Mouse (Mus musculus): ENCODE results near the gene Plcxd3. TPM values are rescaled to one million over a fixed set of nuclear protein-coding genes. Genes with fewer than 3 reads are reported as not detected.
"Not testable (repeated sequence)": the region's sequence is repeated elsewhere in the genome, so short reads cannot be mapped to it uniquely, and the experiment has no call there.

Plcxd3 gene
- polyA plus RNA-seq, 1 experiment from 2014 or later = 4.6 TPM

DNA sequence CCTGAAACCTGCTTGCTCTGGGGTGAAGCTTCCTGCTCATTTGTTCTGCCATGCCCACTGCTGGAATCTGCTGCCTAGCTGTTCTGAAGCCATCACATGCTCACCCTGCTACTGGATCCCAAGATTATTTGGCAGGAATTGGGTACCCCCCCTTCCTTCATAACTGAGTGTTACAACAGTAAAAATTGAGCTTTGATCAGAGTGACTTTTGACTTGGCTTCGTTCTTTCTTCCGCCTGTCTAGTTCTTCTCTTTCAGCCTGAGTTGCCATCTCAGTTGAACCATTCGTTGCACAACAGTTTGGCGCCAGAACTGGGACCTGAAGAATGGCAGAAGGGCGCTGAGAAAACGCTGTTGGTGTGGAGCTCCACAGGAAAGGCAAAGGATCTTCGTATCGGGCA is 220.2 kb downstream of the Plcxd3 start:
- H3K4me3 ChIP-seq (replicated peaks); ATAC-seq (replicated peaks; ENCODE audit: low FRiP score); H3K27me3 ChIP-seq; H3K27ac ChIP-seq; H3K36me3 ChIP-seq; H3K9ac ChIP-seq; H3K9me3 ChIP-seq (replicated peaks); H3K4me1 ChIP-seq; H3K4me2 ChIP-seq: not testable (repeated sequence)
- WGBS = 89% methylated on average over 8 of the region's 8 CpGs

- H3K27ac ChIP-seq; H3K4me1 ChIP-seq; H3K4me3 ChIP-seq (replicated peaks); H3K9me3 ChIP-seq (replicated peaks); H3K9ac ChIP-seq; ATAC-seq (replicated peaks; ENCODE audit: low FRiP score); H3K4me2 ChIP-seq; H3K36me3 ChIP-seq; H3K27me3 ChIP-seq: not testable (repeated sequence)
- 81% methylated on average over 8 of the region's 8 CpGs for WGBS
Observed at GRCm38 (mm10) chr15:4598661-4599060, 223.4 kb downstream of the Plcxd3 start.

DNA sequence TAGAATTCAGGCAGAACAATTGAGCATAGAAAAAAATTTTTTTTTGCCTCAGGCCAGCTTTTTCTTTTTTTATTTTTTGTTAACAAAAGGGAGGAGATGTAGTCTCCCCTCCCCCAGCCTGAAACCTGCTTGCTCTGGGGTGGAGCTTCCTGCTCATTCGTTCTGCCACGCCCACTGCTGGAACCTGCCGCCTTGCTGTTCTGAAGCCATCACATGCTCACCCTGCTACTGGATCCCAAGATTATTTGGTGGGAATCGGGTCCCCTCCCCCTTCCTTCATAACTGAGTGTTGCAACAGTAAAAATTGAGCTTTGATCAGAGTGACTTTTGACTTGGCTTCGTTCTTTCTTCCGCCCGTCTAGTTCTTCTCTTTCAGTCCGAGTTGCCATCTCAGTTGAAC is 224.0 kb downstream of the Plcxd3 start:
- H3K4me1 ChIP-seq; H3K4me3 ChIP-seq (replicated peaks); H3K36me3 ChIP-seq; H3K27ac ChIP-seq; H3K27me3 ChIP-seq; H3K9ac ChIP-seq; ATAC-seq (replicated peaks; ENCODE audit: low FRiP score); H3K9me3 ChIP-seq (replicated peaks); H3K4me2 ChIP-seq: not testable (repeated sequence)
- 93% methylated on average over 8 of the region's 8 CpGs for WGBS

DNA sequence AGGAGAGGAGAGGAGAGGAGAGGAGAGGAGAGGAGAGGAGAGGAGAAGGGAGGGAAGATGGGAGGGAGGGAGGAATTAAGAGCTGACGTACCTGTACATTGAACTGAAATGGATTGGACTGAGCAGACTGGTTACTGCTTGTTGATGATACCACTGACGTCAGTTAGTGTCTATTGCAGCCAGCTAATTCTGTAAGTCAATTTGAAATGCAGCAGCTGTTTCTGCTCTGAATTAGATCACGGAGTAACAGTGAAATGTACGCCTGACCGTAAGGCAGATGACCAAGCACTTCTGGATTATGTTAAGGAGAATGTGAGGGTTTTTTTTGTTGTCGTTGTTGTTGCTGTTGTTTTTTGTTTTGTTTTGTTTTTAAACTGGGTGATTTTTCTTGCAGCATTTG is 230.3 kb downstream of the Plcxd3 start:
- H3K27ac ChIP-seq = no peak overlapping the region

More for the DNA sequence above, 230.3 kb downstream of the Plcxd3 start:
- no peaks in the 10 kb centered on the region for H3K36me3 ChIP-seq
- no peak for ATAC-seq (replicated peaks; ENCODE audit: low FRiP score)
- no peaks in the 10 kb centered on the region for H3K9me3 ChIP-seq (replicated peaks)
- WGBS = 50% methylated on average over 6 of the region's 6 CpGs
- no peaks in the 10 kb centered on the region for H3K4me1 ChIP-seq
- H3K9ac ChIP-seq = no peak overlapping the region
- H3K4me2 ChIP-seq = no peak overlapping the region
- H3K27me3 ChIP-seq = no peaks in the 10 kb centered on the region
- no peak overlapping the region for H3K4me3 ChIP-seq (replicated peaks)

All from kidney, embryonic 15.5 days (tissue).